Mouse (Mus musculus) adrenal gland (tissue): ENCODE measurements around the gene Tbl2.

Source experiments
- intact Hi-C: fragments of 180-260 bp; cut with DNase I; formaldehyde crosslinking; loops from one replicate; pipeline ENCODE4 v1.15.1; 2025
- long read RNA-seq, 2 experiments: library from polyadenylated mRNA; unstranded; transcript quantifications; one replicate each; pipeline ENCODE4 v2.0.0; 2020; ENCODE audit warnings: borderline replicate concordance in 1 of 2; ENCODE audit not compliant: insufficient replicate concordance in 1 of 2

Tbl2 gene
- long read RNA-seq, experiment 1, full-length matches to known transcripts, result 8 of 10 reads
- long read RNA-seq, experiment 1, partial matches to known transcripts, result 0 of 10 reads
- long read RNA-seq, experiment 1, other reads (novel, unspliced or antisense), result 2 of 10 reads
- long read RNA-seq, experiment 2, full-length matches to known transcripts, result 8 of 11 reads
- long read RNA-seq, experiment 2, partial matches to known transcripts, result 0 of 11 reads
- long read RNA-seq, experiment 2, other reads (novel, unspliced or antisense), result 3 of 11 reads

DNA sequence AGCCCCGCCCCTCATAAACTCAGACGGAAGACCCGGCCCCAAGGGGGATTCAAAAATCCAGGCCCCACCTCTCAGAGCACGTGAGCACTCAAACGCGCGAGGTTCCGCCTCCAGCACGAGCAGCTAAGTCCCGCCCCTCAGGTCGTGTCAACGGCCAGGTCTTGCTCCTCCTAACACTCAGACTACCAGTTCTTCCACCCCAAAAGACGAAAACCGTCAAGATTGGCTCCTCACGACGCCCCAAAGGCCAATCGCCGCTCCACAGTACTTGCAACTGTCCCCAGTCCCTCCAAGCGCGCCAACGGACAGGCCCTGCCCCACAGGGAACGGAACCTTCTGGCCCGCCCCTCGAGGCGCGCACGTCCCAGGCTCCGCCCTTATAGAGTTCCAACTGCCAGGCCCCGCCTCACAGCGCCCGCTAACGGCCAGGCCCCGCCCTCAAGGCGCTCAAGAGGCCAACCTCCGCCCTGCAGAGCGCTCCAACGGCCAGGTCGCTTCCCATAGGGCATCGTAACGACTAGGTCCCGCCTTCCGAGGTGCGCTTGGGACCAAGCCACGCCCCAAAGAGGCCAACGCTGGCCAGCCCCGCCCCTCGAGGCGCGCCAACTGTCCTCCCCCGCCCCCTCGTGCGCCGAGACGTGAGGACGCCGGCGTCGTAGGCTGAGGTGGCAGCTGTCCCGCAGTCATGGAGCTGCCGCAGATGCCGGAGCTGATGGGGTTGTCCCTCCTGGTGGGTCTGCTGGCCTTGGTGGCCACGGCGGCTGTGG, at the start of gene Tbl2:
Gene Tbl2 (plus strand): TSS at position 605 of the 767 bp plus-strand sequence.
- intact Hi-C loops, result no loop called here

DNA sequence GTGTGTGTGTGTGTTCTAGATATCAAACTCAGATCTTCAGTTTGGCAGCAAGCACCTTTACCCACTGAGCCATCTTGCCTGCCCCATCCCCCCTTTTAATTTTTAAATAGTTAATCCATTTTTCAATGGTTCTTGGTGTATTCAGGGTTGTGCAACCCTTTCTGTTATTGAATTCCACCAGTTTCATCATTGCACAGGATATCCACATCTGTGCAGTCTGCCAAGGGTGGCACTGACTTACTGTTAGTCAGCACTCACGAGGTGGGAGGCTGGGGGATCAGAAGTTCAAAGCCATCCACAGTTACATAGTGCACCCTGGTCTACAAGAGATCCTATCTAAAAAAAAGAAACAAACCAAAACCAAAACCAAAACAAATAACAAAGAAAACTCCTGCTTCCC, 48.5 kb upstream of the Tbl2 start:
- intact Hi-C loops, result loop anchor here (10.0 kb wide), 1 partner anchor 86 kb away; no protein-coding TSS in a partner anchor

DNA sequence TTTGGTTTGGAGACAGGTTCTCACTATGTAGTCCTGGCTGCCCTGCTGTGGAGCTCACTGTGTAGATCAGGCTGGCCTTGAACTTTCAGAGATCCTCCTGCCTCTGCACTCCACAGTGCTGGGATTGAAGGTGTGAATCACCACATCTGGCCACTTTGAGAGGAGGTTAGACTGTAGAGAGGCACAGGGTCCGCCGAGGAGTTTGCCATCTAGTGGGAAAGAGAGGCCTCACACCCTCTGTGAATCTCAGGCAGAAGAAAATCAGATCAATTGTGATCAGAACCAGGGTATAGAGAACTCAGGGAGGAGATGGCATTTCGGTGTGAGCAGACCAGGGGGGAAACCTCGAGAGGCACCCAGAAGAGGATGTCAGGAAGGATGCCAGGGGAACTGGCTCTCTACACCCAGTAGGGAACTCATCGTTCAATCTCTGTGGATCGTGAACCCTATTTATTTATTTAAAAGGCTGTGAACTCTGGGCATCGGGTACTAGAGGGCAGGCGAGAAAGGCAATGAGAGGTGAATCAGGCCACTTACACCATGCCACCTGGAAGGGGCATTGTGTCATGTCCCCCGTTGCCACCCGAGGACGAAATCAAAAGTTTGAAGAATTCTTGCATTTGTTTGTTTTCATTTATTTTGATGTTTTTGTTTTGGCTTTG, 45.3 kb upstream of the Tbl2 start:
- intact Hi-C loops, result loop anchor here (10.0 kb wide), 1 partner anchor 89 kb away; no protein-coding TSS in a partner anchor

DNA sequence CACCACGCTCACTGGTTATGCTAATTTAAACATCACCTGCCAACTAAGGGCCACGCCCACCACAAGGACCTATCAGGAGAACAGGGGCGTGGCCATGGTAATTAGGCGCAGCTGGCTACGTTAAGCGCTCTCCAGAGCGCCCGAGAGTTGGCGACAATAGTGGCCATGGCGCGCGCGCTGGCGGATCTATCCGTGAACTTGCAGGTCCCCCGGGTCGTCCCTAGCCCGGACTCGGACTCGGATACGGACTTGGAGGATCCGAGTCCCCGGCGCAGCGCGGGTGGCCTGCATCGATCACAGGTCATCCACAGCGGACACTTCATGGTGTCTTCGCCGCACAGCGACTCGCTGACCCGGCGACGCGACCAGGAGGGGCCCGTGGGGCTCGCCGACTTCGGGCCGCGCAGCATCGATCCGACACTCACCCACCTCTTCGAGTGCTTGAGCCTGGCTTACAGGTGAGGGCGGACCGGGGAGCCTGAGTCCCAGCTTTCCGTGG, 42.6 kb upstream of the Tbl2 start:
- intact Hi-C loops, result loop anchor here (10.0 kb wide), 1 partner anchor 92 kb away; no protein-coding TSS in a partner anchor

DNA sequence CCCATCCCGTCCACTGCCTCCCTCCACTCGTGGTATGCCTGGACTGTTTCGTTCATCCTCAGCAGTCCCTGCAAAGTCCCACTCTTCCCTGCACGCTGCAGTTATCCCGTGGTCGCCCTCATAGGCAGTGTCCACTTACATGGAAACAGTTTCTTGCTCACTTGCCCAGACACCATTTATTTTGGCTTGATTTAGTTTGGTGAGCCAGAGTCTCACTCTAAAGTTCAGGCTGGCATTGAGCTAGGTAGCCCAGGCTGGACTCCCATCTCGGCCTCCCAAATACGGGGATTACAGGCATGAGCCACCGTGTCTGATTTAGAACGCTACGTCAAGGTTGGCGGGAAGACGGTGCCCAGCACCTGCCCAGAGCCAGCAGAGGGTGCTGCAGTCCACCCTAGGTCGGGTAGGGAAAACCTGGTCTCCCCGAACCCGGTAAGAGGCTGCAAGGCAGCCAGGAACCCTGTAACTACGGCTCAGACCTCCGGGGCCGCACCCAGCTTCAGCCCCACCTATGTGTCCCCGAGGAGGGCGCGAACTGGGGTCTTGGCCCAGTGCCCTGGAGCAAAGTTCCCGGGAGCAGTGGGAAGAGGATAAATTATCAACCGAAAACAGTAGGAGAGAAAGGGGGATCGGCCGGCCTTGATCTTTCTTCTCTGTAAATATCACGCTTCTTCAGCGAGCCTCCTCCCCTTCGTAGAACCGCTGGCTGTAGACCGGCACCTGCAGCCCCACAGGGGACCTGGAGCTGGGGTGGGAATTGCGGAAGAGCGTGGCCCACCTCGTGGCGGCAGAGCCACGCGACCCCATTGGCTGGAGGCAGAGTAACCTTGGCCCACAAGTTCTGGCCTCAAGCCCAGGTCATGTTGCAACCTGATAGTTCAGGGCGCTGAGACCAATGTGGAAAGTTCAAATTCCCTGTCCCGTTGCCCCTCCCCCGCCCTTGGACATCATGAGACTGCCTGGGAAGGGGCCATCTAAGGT, 41.6 kb upstream of the Tbl2 start:
- intact Hi-C loops, result loop anchor here (10.0 kb wide), 1 partner anchor 93 kb away; no protein-coding TSS in a partner anchor

DNA sequence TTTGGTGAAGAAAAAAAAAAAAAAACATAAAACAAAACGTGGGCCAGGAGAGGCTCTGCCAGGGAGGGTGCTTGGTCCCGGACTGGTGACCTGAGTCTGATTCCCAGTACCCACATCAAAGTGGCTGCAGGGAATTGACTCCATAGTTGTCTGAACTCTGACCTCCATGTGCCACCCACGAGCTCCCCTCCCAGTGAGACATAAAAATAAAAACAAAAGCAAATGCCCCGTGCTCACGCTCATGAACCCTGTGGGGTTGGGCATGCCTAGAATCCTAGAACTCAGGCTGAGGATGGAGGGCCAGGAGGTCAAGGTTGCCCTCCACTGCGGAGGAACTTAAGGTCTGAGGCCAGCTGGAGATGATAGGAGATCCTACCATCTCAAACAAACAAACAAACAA, 40.4 kb upstream of the Tbl2 start:
- intact Hi-C loops, result loop anchor here (10.0 kb wide), 1 partner anchor 94 kb away; no protein-coding TSS in a partner anchor

DNA sequence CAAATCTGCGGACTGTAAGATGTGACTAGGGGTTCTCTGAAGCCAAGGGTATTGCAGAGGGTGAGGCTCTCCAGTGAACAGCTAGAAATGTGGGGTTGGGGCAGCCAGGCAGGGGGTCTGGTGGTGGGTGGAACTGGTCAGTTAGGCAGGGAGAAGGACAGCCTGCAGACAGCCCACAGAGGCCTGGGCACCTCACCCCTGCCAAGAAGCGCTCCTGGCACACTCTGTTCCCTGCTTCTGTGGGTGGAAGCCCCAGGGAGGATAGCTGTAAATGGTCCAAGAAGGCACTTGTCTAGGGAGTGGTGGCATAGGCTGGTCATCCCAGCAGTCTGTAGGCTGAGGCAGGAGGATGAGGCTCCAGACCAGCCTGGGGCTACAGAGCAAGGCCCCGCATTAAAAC, 40.0 kb upstream of the Tbl2 start:
- intact Hi-C loops, result loop anchor here (10.0 kb wide), 1 partner anchor 95 kb away; no protein-coding TSS in a partner anchor

DNA sequence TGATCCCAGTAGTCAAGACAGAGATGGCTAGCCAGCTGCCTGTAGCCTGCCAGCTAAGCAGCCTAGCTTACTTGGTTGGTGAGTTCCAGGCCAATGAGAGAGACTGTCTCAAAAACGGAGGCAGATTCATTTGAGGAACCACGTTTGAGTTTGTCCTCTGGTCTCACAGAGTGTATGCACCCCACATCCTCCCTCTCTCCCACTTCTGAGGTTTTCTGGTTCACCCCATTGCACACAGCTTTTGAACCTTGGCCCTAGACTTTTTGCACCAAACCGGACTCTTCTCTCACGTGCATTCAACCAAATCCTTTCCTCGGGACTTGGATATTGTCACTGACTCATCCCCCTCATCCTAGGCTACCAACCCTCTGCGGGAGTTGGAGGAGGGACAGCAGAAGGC, 39.5 kb upstream of the Tbl2 start:
- intact Hi-C loops, result loop anchor here (10.0 kb wide), 1 partner anchor 95 kb away; no protein-coding TSS in a partner anchor

DNA sequence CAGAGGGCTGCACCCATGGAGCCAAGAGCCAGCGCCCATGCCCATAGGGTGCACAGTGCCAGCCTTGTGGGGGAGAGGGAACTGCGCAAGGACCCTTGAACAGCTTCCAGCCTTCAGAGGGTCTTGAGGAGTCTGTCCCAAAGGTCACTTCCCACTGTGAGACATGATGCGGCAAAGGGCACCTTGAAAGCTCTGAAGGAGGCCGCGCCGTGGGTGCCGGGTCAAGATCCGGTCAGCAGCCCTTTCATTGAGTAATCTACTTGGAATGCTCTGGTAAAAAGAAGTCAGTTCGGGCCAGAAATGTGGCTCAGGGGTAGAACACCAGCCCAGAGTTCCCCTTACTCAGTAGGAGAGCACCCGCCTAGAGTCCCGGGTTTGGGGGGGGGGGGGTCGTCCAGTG, 35.7 kb upstream of the Tbl2 start:
- intact Hi-C loops, result no loop called here

DNA sequence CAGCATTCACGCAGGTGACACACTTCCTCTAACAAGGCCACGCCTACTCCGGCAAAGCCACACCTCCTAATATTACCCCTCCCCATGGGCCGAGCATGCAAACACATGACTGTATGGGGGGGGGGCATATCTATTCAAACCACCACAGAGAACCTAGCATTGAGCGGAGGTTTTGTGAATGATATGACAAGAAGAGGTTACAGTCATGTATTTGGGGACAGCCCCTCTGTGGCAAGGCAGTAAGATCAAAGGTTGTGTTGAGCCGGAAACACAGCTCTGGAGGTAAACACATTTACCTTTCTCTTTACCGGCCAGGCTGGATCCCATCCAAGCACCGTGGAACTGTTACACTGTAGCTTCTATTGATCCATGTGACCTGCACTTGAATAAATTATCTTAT, 34.2 kb upstream of the Tbl2 start:
- intact Hi-C loops, result loop anchor here (5.0 kb wide), 1 partner anchor 222 kb away; no protein-coding TSS in a partner anchor

DNA sequence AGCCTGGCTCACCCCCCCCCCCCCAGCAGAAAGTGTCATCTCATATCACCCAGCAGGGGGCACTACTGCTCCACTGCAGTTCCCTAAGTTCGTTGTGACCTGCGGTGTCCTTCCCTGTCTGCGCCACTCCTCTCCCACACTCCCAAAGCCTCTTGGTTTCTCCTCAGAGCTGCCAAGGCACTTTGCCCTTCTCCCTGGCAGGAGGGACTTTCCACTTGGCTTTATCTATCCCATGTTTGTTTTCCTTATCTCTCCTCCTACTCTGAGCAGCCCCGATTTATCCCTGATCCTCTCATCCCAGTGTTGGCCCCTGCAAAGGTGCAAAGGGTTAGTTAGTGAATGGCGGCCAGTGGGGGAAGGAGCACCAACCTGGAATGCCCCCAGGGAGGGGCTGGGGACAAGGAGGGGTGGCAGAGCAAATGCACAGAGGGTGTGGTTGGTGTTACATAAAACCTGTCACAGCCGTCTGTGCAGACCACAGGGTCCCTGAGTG, 30.8 kb upstream of the Tbl2 start:
- intact Hi-C loops, result loop anchor here (2.0 to 5.0 kb wide), 3 partner anchors 72 to 219 kb away; no protein-coding TSS in a partner anchor

DNA sequence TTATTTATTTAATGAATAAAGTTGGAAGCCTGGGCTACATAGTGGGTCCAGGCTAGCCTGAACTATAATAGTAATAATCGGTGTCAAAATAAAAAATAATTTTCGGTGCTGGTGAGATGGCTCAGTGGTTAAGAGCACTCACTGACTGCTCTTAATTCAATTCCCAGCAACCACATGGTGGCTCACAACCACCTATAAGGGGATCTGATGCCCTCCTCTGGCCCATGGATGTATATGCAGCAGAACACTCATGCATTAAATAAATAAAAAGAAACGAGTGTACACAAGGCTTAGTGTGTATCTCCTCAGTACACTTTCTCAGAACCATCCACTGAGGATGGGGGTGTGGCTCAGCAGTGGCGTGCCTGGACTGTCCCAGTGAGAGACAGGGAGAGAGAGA, 28.7 kb upstream of the Tbl2 start:
- intact Hi-C loops, result no loop called here

DNA sequence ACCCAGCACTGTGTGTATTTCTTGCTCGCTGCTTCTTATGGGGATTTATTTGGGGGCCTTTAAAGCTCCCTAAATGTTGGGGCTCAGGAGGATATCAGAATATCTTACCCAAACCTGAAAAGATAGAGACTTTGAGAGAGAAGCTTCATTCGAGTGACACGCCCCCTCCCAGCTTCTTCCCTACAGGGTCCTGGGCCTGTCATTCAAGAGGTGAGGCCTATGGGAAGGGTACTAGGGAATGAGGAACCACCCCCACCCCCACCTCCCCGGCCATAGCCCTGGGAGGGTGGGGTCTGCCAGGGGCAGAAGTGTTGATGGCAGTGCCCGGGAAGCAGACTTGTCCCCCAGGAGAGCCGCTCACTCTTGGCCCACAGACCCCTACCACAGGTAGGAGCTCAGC, 23.3 kb upstream of the Tbl2 start:
- intact Hi-C loops, result no loop called here

DNA sequence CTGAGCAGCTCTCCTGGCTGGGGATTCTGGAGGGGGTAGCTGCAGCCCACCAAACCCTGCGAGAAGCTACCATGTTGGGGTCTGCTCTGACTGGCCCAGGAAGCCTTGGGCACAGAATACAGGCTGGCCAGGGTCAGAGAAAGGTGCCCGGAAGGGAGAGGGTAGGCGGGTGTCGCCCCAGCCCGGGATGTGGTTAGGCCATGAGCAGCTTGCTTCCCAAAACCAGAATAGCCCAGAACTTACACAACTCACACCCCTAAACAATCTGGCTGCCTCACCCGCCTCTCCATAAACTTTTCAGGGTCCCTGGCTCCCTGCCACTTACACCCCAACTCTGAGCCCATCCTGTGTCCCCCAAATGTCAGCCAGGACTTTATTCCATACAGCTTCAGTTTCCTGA, 21.8 kb upstream of the Tbl2 start:
- intact Hi-C loops, result no loop called here

DNA sequence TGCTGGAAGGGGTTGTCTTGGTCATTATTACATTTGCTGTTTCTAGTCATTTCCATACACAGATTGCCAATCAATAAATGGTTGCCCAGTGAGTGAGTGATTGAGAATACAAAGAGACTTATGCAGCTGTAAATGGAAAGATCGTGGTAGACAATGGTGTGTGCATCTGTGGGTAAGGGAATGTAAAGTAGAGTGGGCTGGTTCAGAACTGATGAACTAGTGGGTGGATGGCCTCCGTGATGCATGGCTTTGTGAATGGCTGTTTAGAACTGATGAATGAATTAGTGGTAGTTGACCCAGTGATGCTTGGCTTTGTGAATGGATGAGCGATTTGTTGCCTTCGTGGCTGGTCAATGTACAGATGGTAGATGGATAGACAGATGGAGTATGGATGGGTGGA, 19.7 kb upstream of the Tbl2 start:
- intact Hi-C loops, result no loop called here

DNA sequence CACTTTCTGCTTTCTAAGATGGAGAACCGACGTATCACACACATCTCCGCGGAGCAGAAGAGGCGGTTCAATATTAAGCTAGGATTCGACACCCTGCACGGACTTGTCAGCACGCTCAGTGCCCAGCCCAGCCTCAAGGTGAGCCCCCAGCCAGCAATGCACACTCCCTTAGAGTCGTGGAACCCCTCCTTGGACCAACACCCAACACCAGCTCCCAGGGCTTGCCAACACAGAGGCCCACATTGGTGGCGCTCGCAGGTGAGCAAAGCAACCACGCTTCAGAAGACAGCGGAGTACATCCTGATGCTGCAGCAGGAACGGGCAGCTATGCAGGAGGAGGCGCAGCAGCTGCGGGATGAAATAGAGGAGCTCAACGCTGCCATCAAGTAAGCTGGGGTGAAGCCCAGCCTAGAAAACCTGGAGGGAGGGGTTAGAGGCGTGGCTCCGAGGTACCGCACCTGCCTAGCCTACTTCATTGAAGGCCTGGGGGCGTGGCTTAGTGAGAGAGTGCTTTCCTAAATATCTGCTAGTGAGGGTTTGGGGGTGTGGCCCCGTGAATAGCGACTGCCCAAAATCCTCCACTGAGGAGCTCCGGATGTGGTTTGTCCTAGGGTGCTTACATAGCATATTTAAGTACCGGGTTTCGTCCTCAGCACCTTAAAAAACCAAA, 15.6 kb upstream of the Tbl2 start:
- intact Hi-C loops, result no loop called here

DNA sequence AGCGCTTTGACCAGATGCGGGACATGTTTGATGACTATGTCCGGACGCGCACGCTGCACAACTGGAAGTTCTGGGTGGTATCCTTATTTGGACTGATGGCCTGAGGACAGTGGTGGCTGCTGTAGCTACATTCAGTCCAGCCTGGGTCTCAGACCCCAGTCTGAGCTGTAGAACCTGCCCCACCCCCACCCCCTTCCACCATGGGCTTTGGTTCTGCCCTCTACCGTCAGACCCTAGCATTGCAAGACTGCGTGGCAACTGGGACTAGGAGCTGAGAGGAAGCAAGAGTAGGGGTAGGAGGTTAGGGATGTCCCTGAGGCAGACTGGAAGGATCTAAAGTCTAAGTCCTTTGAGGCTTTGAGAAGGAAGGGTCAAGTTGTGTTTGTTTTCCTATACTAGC, 14.9 kb upstream of the Tbl2 start:
- intact Hi-C loops, result no loop called here

DNA sequence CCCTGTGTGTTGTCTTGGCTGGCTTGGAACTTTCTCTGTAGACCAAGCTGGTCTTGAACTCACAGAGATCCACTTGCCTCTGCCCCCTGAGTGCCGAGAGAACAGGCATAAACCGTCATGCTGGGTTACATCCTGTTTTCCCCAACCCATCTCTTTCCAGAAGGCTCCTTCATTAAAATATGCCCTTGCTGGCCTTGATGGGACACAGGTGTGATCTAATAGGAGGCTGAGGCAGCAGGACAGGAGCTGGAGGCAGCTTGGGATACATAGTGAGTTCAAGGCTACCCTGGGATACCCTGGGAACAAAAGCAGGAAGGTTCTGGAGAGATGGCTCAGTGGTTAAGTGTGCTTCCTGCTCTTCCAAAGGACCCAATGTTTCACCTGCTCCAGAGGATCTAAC, 9.6 kb upstream of the Tbl2 start:
- intact Hi-C loops, result no loop called here

DNA sequence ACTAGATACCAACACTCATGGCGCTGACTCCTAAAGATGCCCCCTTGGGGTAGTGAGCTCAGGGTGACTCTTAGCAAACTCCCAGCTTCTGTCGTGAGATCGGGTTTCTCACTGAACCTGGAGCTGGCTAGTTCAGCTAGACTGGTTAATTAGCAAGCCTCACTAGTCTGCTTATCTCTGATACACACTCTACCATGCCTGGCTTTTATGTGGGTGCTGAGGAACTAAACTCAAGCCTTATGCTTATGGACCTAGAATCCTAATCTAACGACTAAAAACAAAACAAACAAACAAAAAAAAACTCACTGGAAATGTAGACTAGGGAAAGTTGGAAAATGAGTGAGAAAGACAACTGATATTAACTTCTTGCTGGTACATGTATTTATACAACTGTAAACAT, 5.0 kb upstream of the Tbl2 start:
- intact Hi-C loops, result no loop called here

DNA sequence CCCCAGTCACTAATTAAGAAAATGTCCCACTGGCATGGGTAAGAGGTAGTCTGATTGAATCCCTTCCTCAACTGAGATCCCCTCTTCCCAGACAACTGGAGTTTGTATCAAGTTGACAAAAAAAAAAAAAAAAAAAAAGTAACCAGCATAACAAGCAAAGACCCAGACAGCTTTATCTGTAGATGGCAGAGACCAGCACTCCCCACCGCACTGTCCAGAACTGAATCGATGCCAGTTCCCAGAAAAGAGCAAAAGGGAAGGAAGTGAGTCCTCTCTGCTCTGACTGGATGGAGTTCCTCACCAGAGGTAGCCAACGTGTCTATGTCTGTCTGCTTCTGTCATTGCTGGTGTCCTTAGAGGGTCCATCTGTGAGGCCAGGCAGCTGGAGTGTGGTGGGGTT, 3.9 kb upstream of the Tbl2 start:
- intact Hi-C loops, result no loop called here
